Mouse (Mus musculus): ENCODE data around the gene Gm10670. TPM values are rescaled to one million over a fixed set of nuclear protein-coding genes. Genes with fewer than 3 reads are reported as not detected.
"Not testable (repeated sequence)": the region's sequence is repeated elsewhere in the genome, so short reads cannot be mapped to it uniquely, and the experiment has no call there.

The Gm10670 gene
- not detected for total RNA-seq (2021)
- long read RNA-seq, result 0 reads

DNA sequence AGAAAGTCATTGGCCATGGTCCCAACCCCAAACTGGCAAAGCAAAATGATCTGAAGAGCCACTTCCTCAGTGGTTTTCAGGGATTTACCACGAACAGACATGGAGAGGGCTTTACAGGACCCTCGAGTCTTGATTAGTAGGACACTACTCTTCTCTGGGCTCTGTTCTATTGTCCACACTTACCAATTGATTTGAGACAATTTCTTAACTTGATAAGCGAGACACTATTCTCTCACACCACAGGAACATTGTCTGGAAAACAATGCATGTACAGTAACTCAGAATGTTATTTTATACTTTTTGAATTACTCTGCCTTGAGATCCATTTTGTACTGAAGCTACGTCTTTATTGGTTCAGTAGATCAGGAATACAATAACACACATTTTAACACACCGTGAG lies at the start of gene Gm10670:
Gene Gm10670 (minus strand): TSS at position 101 of the 400 bp plus-strand sequence.
- not testable (repeated sequence) for DNase-seq (ENCODE audit: low spot score in 2 of 2)

- not testable (repeated sequence) for DNase-seq (ENCODE audit: low spot score in 2 of 2)
Observed at GRCm38 (mm10) chr7:20510434-20510833, 35.7 kb upstream of the Gm10670 start, which contains the start of gene Vmn1r103. TSS of gene Vmn1r103 (minus strand) at chr7:20510534.

DNA sequence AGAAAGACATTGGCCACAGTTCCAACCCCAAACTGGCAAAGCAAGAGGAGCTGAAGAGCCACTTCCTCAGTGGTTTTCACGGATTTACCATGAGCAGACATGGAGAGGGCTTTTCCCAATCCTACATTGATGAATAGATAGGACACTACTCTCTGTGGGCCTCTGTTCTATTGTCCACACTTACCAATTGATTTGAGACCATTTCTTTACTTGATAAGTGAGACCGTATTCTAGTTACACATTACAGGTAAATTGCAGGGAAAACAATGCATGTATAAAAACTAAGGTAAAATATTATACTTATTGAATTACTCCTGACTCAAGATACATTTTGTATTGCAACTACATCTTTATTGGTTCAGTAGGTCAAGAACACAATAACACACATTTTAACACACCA lies 32.2 kb downstream of the Gm10670 start, which contains the start of gene Vmn1r101:
Gene Vmn1r101 (minus strand): TSS at position 101 of the 400 bp plus-strand sequence.
- DNase-seq (ENCODE audit: low spot score in 2 of 2), result not testable (repeated sequence)

Other genes with a start within 250 kb of the Gm10670 start
- not detected for gene Gm4498, start 241.1 kb downstream of the Gm10670 start, total RNA-seq (2021)
- gene Gm5890, start 212.1 kb downstream of the Gm10670 start, total RNA-seq (2021), result not detected
- gene Gm4133, start 140.9 kb downstream of the Gm10670 start, total RNA-seq (2021), result not detected
- gene Gm5728, start 99.5 kb downstream of the Gm10670 start, total RNA-seq (2021), result not detected
- not detected for gene Vmn1r100, start 57.0 kb downstream of the Gm10670 start, total RNA-seq (2021)
- not detected for gene Vmn1r101, start 32.3 kb downstream of the Gm10670 start, total RNA-seq (2021)
- gene Vmn1r103, start 35.6 kb upstream of the Gm10670 start, total RNA-seq (2021), result not detected
- gene Vmn1r104, start 58.9 kb upstream of the Gm10670 start, total RNA-seq (2021), result not detected
- not detected for gene Gm5726, start 70.8 kb upstream of the Gm10670 start, total RNA-seq (2021)
- gene Gm4141, start 101.3 kb upstream of the Gm10670 start, total RNA-seq (2021), result not detected
- not detected for gene Gm4513, start 124.1 kb upstream of the Gm10670 start, total RNA-seq (2021)
- not detected for gene Vmn1r107, start 194.0 kb upstream of the Gm10670 start, total RNA-seq (2021)
- gene Vmn1r111, start 228.3 kb upstream of the Gm10670 start, total RNA-seq (2021), result not detected